Mouse (Mus musculus): Measurements from ENCODE around the gene Gm21497. TPM values are rescaled to one million over a fixed set of nuclear protein-coding genes. Genes with fewer than 3 reads are reported as not detected.
"Not testable (repeated sequence)": the region's sequence is repeated elsewhere in the genome, so short reads cannot be mapped to it uniquely, and the experiment has no call there.

Gm21497 gene
- polyA plus RNA-seq (2016; fragmentation: Nextera tagmentation; extraction: Ambion mirVana), result not detected in 2 replicates

DNA sequence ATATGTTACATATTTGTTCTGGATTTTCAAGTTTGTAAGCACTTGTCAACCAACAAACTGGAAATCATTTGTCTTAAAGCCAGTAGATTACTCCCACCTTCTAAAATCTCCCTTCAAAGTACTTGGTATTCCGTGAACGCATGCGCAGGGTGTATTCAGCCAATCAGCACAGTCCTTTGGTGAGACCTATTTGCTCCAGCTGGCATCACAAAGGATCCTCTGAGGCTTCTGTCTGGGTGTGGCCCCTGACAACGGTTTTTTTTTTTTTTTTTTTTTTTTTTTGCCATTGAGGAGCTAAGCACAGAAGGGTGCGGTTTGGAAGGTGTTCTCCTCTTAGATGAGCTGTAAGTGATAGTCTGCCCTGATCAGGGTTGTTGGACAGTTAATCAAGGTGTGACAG lies at the start of gene Gm21497:
TSS of gene Gm21497 (plus strand) at position 301 of the 400 bp plus-strand sequence.
- not testable (repeated sequence) for H3K4me1 ChIP-seq; H3K9ac ChIP-seq (replicated peaks); H3K27ac ChIP-seq (replicated peaks); H3K4me2 ChIP-seq (replicated peaks); H3K27me3 ChIP-seq; H3K9me3 ChIP-seq; ATAC-seq (ENCODE audit: low FRiP score, low read depth); H3K4me3 ChIP-seq; H3K36me3 ChIP-seq
- no CpG with 5 or more reads among the region's 5 CpGs for WGBS
